27 mouse cellular contexts compared by ENCODE assay signal in the genomic region with DNA sequence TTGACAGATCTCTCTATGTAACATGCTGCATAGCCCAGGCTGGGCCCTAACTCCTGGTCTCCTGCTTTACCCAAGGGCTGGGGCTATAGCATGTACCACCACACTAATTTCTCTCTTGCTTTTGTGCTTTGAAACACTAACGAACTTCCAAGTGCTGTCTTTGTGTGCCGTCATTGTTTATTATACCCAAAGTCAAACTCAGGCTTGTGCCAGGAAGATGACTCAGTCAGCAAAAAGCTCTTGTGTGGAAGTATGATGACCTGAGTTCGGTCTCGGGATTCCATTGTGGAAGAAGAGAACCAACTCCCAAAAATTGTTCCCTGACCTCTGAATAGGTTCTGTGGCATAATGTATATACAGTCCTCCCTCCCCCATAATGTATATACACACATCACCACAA.
DNase-seq lines count a peak whose midpoint lies in the region; ATAC-seq and TF ChIP-seq lines count a peak whose summit lies in the region.
"Had no signal": no experiment of that assay in that cellular context is flagged by ENCODE, and none has a peak within 500 bp of the region (broad histone marks: within the 10 kb centered on the region; RNA-seq: fewer than 3 reads in every experiment).

No protein-coding gene starts in this region.

- H3K27me3 ChIP-seq in lung, postnatal 0 days (replicated peaks; ENCODE audit: insufficient read depth, low read length), result no peaks in the 10 kb centered on the region
- H3K27me3 ChIP-seq: CH12.LX; forebrain, embryonic 12.5 days; forebrain, embryonic 15.5 days; heart, embryonic 12.5 days; heart, embryonic 15.5 days; hindbrain, embryonic 13.5 days; intestine, embryonic 15.5 days had no signal

- ATAC-seq in lung, postnatal 0 days, result no peak
- ATAC-seq: activated CD4-positive, CD25-positive, alpha-beta regulatory T cell, adult 4 months; forebrain, embryonic 15.5 days; hindbrain, embryonic 16.5 days; intestine, embryonic 15.5 days had no signal

- H3K4me2 ChIP-seq in lung, postnatal 0 days (replicated peaks; ENCODE audit: low read depth, low read length), result no peak overlapping the region
- H3K4me2 ChIP-seq: forebrain, embryonic 12.5 days; forebrain, embryonic 15.5 days; heart, embryonic 12.5 days; heart, embryonic 15.5 days; hindbrain, embryonic 13.5 days; intestine, embryonic 15.5 days had no signal

- TF ChIP-seq POLR2A in lung, adult 2 months (IDR thresholded peaks at IDR 0.05; ENCODE audit: borderline replicate concordance, extremely low read depth, low read depth, low read length), result no peak

- H3K9ac ChIP-seq in lung, postnatal 0 days (replicated peaks; ENCODE audit: low read depth), result no peak overlapping the region
- H3K9ac ChIP-seq: forebrain, embryonic 12.5 days; forebrain, embryonic 15.5 days; heart, embryonic 12.5 days; heart, embryonic 15.5 days; hindbrain, embryonic 13.5 days; intestine, embryonic 15.5 days had no signal

- no peak overlapping the region for H3K4me3 ChIP-seq in lung, postnatal 0 days (ENCODE audit: low read depth, low read length)
- H3K4me3 ChIP-seq in lung, adult 2 months (replicated peaks; ENCODE audit: extremely low read depth, low read depth, low read length), result no peak overlapping the region
- H3K4me3 ChIP-seq: forebrain, embryonic 12.5 days; forebrain, embryonic 15.5 days; heart, embryonic 12.5 days; heart, embryonic 15.5 days; hindbrain, embryonic 10.5 days; hindbrain, embryonic 13.5 days; intestine, embryonic 15.5 days had no signal

- no peak for TF ChIP-seq EP300 in lung, postnatal 0 days (IDR thresholded peaks at IDR 0.05)

- no peaks in the 10 kb centered on the region for H3K36me3 ChIP-seq in lung, postnatal 0 days (ENCODE audit: insufficient read depth, low read length)
- H3K36me3 ChIP-seq: forebrain, embryonic 12.5 days; forebrain, embryonic 15.5 days; G1E; heart, embryonic 12.5 days; heart, embryonic 15.5 days; hindbrain, embryonic 10.5 days; hindbrain, embryonic 13.5 days; intestine, embryonic 15.5 days had no signal

- WGBS in lung, postnatal 0 days, result 55% methylated on average over 4 of the region's 4 CpGs
- 28% methylated on average over 4 of the region's 4 CpGs for WGBS in lung, adult 2 months

- DNase-seq in lung, postnatal 0 days (ENCODE audit: low spot score), result peak; percentile 22
- DNase-seq in lung, adult 2 months, result no peak
- DNase-seq in 3134 (ENCODE audit: extremely low read depth, insufficient read length, low spot score), result peak; percentile 54
- DNase-seq in 3T3-L1 (ENCODE audit: low read depth, low spot score), result peak; percentile 68
- no peak for DNase-seq in adrenal gland, adult (ENCODE audit: inconsistent age in 2 of 2, low spot score in 1 of 2)
- DNase-seq in frontal cortex, postnatal 14 days (ENCODE audit: low spot score in 2 of 2), result no peak
- DNase-seq: adrenal gland, postnatal 10 days; adrenal gland, postnatal 36 days; B cell, adult 2 months; cerebellum, adult 18-20 months; cerebellum, adult 9-10 months; cerebellum, postnatal 14 days; gastrocnemius, postnatal 10 days; gastrocnemius, postnatal 36 days; heart, postnatal 10 days; heart, postnatal 36 days had no signal

- TF ChIP-seq CTCF in lung, postnatal 0 days (IDR thresholded peaks at IDR 0.05), result no peak
- no peak for TF ChIP-seq CTCF in lung, adult 2 months (IDR thresholded peaks at IDR 0.05; ENCODE audit: insufficient read depth, low read length)

- no peaks in the 10 kb centered on the region for H3K9me3 ChIP-seq in lung, postnatal 0 days (ENCODE audit: low read length)
- H3K9me3 ChIP-seq: forebrain, embryonic 12.5 days; forebrain, embryonic 15.5 days; G1E; heart, embryonic 12.5 days; heart, embryonic 15.5 days; hindbrain, embryonic 10.5 days; hindbrain, embryonic 13.5 days; intestine, embryonic 15.5 days had no signal

- H3K4me1 ChIP-seq in lung, postnatal 0 days (ENCODE audit: insufficient read depth, low read depth, low read length), result no peaks in the 10 kb centered on the region
- H3K4me1 ChIP-seq in lung, adult 2 months (ENCODE audit: control insufficient read depth, insufficient read depth, low read length), result no peaks in the 10 kb centered on the region
- H3K4me1 ChIP-seq: forebrain, embryonic 12.5 days; forebrain, embryonic 15.5 days; heart, embryonic 12.5 days; heart, embryonic 15.5 days; hindbrain, embryonic 10.5 days; hindbrain, embryonic 13.5 days; intestine, embryonic 15.5 days had no signal

- H3K27ac ChIP-seq in lung, postnatal 0 days (ENCODE audit: low read length), result no peak overlapping the region
- H3K27ac ChIP-seq: forebrain, embryonic 12.5 days; forebrain, embryonic 15.5 days; heart, embryonic 15.5 days; hindbrain, embryonic 10.5 days; hindbrain, embryonic 13.5 days; intestine, embryonic 15.5 days had no signal

Comparison
In these comparisons a context has a peak if more than half of its experiments do, and no peak if none do; other contexts are left out.
1. DNase-seq: peak in lung, postnatal 0 days (single experiment), 3134 (single experiment) and 3T3-L1 (single experiment); none in lung, adult 2 months (single experiment), adrenal gland, adult (0 of 2) and frontal cortex, postnatal 14 days (0 of 2).